Mouse (Mus musculus) right cerebral cortex, postnatal 10 days (tissue): ENCODE results near the gene Setx.
"Not testable (repeated sequence)": the region's sequence is repeated elsewhere in the genome, so short reads cannot be mapped to it uniquely, and the experiment has no call there.

Experiments
- DNase-seq, 2 experiments: peaks; one replicate each; pipeline ENCODE4 v3.0.0; 2021; ENCODE audit warnings: low spot score in 2 of 2

The Setx gene

GRCm38 (mm10) chr2:29123907-29124569 is at the start of gene Setx:
Gene Setx, plus strand, starts transcription at chr2:29124181.
- DNase-seq, result peak in 1 of 2 experiments; percentile 36

GRCm38 (mm10) chr2:29074676-29075075 is 49.3 kb upstream of the Setx start:
- no peak for DNase-seq

GRCm38 (mm10) chr2:29075331-29076070 is 48.5 kb upstream of the Setx start:
- no peak for DNase-seq

GRCm38 (mm10) chr2:29076226-29076625 is 47.8 kb upstream of the Setx start:
- DNase-seq, result no peak

- DNase-seq, result peak; percentile 32 to 34
These were observed 42.0 kb upstream of the Setx start for GRCm38 (mm10) chr2:29081965-29082364.

GRCm38 (mm10) chr2:29086026-29086425 is 38.0 kb upstream of the Setx start:
- DNase-seq, result no peak

GRCm38 (mm10) chr2:29089276-29089675 is 34.7 kb upstream of the Setx start:
- DNase-seq, result not testable (repeated sequence)

GRCm38 (mm10) chr2:29095674-29096073 is 28.3 kb upstream of the Setx start:
- no peak for DNase-seq

- DNase-seq, result no peak
These were observed 27.2 kb upstream of the Setx start for GRCm38 (mm10) chr2:29096751-29097150.

GRCm38 (mm10) chr2:29097465-29097864 is 26.5 kb upstream of the Setx start:
- DNase-seq, result no peak

- not testable (repeated sequence) for DNase-seq
These were observed 26.0 kb upstream of the Setx start for GRCm38 (mm10) chr2:29097955-29098354.

- no peak for DNase-seq
These were observed 25.2 kb upstream of the Setx start for GRCm38 (mm10) chr2:29098786-29099185.

- no peak for DNase-seq
These were observed 24.3 kb upstream of the Setx start for GRCm38 (mm10) chr2:29099646-29100045.

- DNase-seq, result no peak
These were observed 23.0 kb upstream of the Setx start for GRCm38 (mm10) chr2:29100822-29101534.

GRCm38 (mm10) chr2:29102416-29103377 is 21.3 kb upstream of the Setx start:
- DNase-seq, result not testable (repeated sequence)

GRCm38 (mm10) chr2:29120969-29121368 is 3.0 kb upstream of the Setx start:
- DNase-seq, result no peak

GRCm38 (mm10) chr2:29122446-29122845 is 1.5 kb upstream of the Setx start:
- no peak for DNase-seq

- DNase-seq, result no peak
These were observed 572 bp downstream of the Setx start for GRCm38 (mm10) chr2:29124571-29124935.

- DNase-seq, result peak; percentile 98
These were observed 1.1 kb downstream of the Setx start for GRCm38 (mm10) chr2:29124936-29125701.

GRCm38 (mm10) chr2:29130118-29130899 is 6.3 kb downstream of the Setx start:
- DNase-seq, result no peak
